9 mouse cellular contexts compared by ENCODE assay signal in genomic region chr8:95209924-95210323, GRCm38 (mm10). TPM values are rescaled to one million over a fixed set of nuclear protein-coding genes. Genes with fewer than 3 reads are reported as not detected.
DNase-seq lines count a peak whose midpoint lies in the region; ATAC-seq and TF ChIP-seq lines count a peak whose summit lies in the region.
"Had no signal": no experiment of that assay in that cellular context is flagged by ENCODE, and none has a peak within 500 bp of the region (broad histone marks: within the 10 kb centered on the region; RNA-seq: fewer than 3 reads in every experiment).

No protein-coding gene starts in this region.

- intact Hi-C loops in left cerebral cortex, postnatal 25 days (cut with DNase I): loop anchor here (5.0 to 10.0 kb wide), 2 partner anchors 75 to 258 kb away; no protein-coding TSS in a partner anchor
- intact Hi-C loops in left cerebral cortex, postnatal 4 days (cut with DNase I): loop anchor here (10.0 kb wide), 3 partner anchors 75 to 265 kb away; no protein-coding TSS in a partner anchor

- TF ChIP-seq CTCF in olfactory bulb, adult 2 months (IDR thresholded peaks at IDR 0.05; ENCODE audit: insufficient read depth, low read depth, low read length): no peak

- no peak overlapping the region for H3K27ac ChIP-seq in intestine, embryonic 16.5 days (ENCODE audit: low read length)
- H3K27ac ChIP-seq in olfactory bulb, adult 2 months (ENCODE audit: insufficient read depth, low read depth, low read length): peak overlapping the region; percentile 40
- H3K27ac ChIP-seq in midbrain, embryonic 10.5 days (replicated peaks): no peak overlapping the region
- H3K27ac ChIP-seq in forebrain, embryonic 16.5 days (ENCODE audit: low read length): no peak overlapping the region
- H3K27ac ChIP-seq in midbrain, embryonic 15.5 days: no peak overlapping the region
- H3K27ac ChIP-seq: hindbrain, embryonic 15.5 days had no signal

- DNase-seq in left cerebral cortex, postnatal 25 days (ENCODE audit: low spot score in 2 of 2): peak; percentile 11 to 17
- DNase-seq in left cerebral cortex, postnatal 4 days: no peak
- peak; percentile 56 for DNase-seq in adrenal gland, postnatal 25 days
- no peak for DNase-seq in midbrain, embryonic 10.5 days (ENCODE audit: low spot score)

- no peaks in the 10 kb centered on the region for H3K27me3 ChIP-seq in intestine, embryonic 16.5 days (replicated peaks; ENCODE audit: control insufficient read depth, insufficient read depth, low read length)
- no peaks in the 10 kb centered on the region for H3K27me3 ChIP-seq in midbrain, embryonic 10.5 days (ENCODE audit: low read depth, poor library complexity, severe bottlenecking)
- no peaks in the 10 kb centered on the region for H3K27me3 ChIP-seq in forebrain, embryonic 16.5 days (replicated peaks; ENCODE audit: control insufficient read depth, insufficient read depth, low read length)
- H3K27me3 ChIP-seq in midbrain, embryonic 15.5 days (replicated peaks): no peaks in the 10 kb centered on the region
- H3K27me3 ChIP-seq: hindbrain, embryonic 15.5 days had no signal

- no peak overlapping the region for H3K9ac ChIP-seq in intestine, embryonic 16.5 days (ENCODE audit: low read depth, low read length)
- no peak overlapping the region for H3K9ac ChIP-seq in forebrain, embryonic 16.5 days (replicated peaks; ENCODE audit: low read depth, low read length)
- H3K9ac ChIP-seq in midbrain, embryonic 15.5 days: no peak overlapping the region
- H3K9ac ChIP-seq: hindbrain, embryonic 15.5 days had no signal

- no peak overlapping the region for H3K4me2 ChIP-seq in intestine, embryonic 16.5 days (ENCODE audit: low read depth, low read length)
- no peak overlapping the region for H3K4me2 ChIP-seq in forebrain, embryonic 16.5 days (ENCODE audit: low read length)
- H3K4me2 ChIP-seq in midbrain, embryonic 15.5 days: no peak overlapping the region
- H3K4me2 ChIP-seq: hindbrain, embryonic 15.5 days had no signal

- no peaks in the 10 kb centered on the region for H3K9me3 ChIP-seq in intestine, embryonic 16.5 days (ENCODE audit: control insufficient read depth, low read length)
- H3K9me3 ChIP-seq in midbrain, embryonic 10.5 days (replicated peaks): no peaks in the 10 kb centered on the region
- H3K9me3 ChIP-seq in forebrain, embryonic 16.5 days (ENCODE audit: control insufficient read depth, low read length): no peaks in the 10 kb centered on the region
- H3K9me3 ChIP-seq in midbrain, embryonic 15.5 days: no peaks in the 10 kb centered on the region
- H3K9me3 ChIP-seq: hindbrain, embryonic 15.5 days had no signal

- ATAC-seq in intestine, embryonic 16.5 days: peak; percentile 46; the same call in 1 of the 2 replicates
- no peak for ATAC-seq in forebrain, embryonic 16.5 days
- ATAC-seq in midbrain, embryonic 15.5 days (replicated peaks): no peak

- no peak overlapping the region for H3K4me3 ChIP-seq in intestine, embryonic 16.5 days (ENCODE audit: low read length)
- no peak overlapping the region for H3K4me3 ChIP-seq in olfactory bulb, adult 2 months (ENCODE audit: insufficient read depth, low read depth, low read length)
- H3K4me3 ChIP-seq in midbrain, embryonic 10.5 days: no peak overlapping the region
- H3K4me3 ChIP-seq in forebrain, embryonic 16.5 days (replicated peaks; ENCODE audit: low read length): no peak overlapping the region
- no peak overlapping the region for H3K4me3 ChIP-seq in midbrain, embryonic 15.5 days
- H3K4me3 ChIP-seq: hindbrain, embryonic 15.5 days had no signal

- TF ChIP-seq POLR2A in olfactory bulb, adult 2 months (IDR thresholded peaks at IDR 0.05; ENCODE audit: insufficient read depth, low read depth, low read length): no peak

- WGBS in intestine, embryonic 16.5 days: 16% methylated on average over 11 of the region's 11 CpGs
- WGBS in olfactory bulb, adult 2 months: 13% methylated on average over 11 of the region's 11 CpGs
- WGBS in midbrain, embryonic 10.5 days: 86% methylated on average over 11 of the region's 11 CpGs
- WGBS in forebrain, embryonic 16.5 days: 56% methylated on average over 11 of the region's 11 CpGs
- 70% methylated on average over 11 of the region's 11 CpGs for WGBS in midbrain, embryonic 15.5 days

- 0 out of 2 replicates have a peak, but pooled peaks cover 2% of the 10 kb centered on the region for H3K4me1 ChIP-seq in intestine, embryonic 16.5 days (ENCODE audit: control insufficient read depth, insufficient read depth, low read length)
- H3K4me1 ChIP-seq in olfactory bulb, adult 2 months (ENCODE audit: control insufficient read depth, insufficient read depth, low read length): peaks cover 4% of the 10 kb centered on the region; the same call in 1 of the 2 replicates
- H3K4me1 ChIP-seq in midbrain, embryonic 10.5 days: peaks cover 3% of the 10 kb centered on the region; the same call in 1 of the 2 replicates
- H3K4me1 ChIP-seq in forebrain, embryonic 16.5 days (replicated peaks; ENCODE audit: control insufficient read depth, insufficient read depth, low read length): no peaks in the 10 kb centered on the region
- peaks cover 8% of the 10 kb centered on the region for H3K4me1 ChIP-seq in midbrain, embryonic 15.5 days

- H3K36me3 ChIP-seq in intestine, embryonic 16.5 days (ENCODE audit: control insufficient read depth, insufficient read depth, low read length): no peaks in the 10 kb centered on the region
- no peaks in the 10 kb centered on the region for H3K36me3 ChIP-seq in midbrain, embryonic 10.5 days
- no peaks in the 10 kb centered on the region for H3K36me3 ChIP-seq in forebrain, embryonic 16.5 days (ENCODE audit: control insufficient read depth, insufficient read depth)
- H3K36me3 ChIP-seq in midbrain, embryonic 15.5 days (replicated peaks): no peaks in the 10 kb centered on the region
- H3K36me3 ChIP-seq: hindbrain, embryonic 15.5 days had no signal

RNA-seq across cellular contexts. Expression of gene Kifc3, which starts 7.3 kb away (rescaled TPM):
- total RNA-seq in left cerebral cortex, postnatal 25 days (2021): 10 to 100 TPM; 52.6 to 53.0 TPM
- 10 to 100 TPM; 63.7 to 65.7 TPM for total RNA-seq in left cerebral cortex, postnatal 4 days (2021)
- 108 and 116 TPM in 2 replicates for total RNA-seq in adrenal gland, postnatal 25 days (2021)
- polyA plus RNA-seq in intestine, embryonic 16.5 days (2015; fragmentation: Nextera tagmentation; extraction: Ambion mirVana): 23.4 and 30.9 TPM in 2 replicates
- not detected in 2 replicates for polyA plus RNA-seq in olfactory bulb, adult 2 months (2012; ENCODE audit: insufficient read depth, insufficient read length, low replicate concordance, missing spikeins)
- 4.1 and 5.2 TPM in 2 replicates for polyA plus RNA-seq in midbrain, embryonic 10.5 days (2016; fragmentation: Nextera tagmentation; extraction: Ambion mirVana)
- 16.8 and 21.9 TPM in 2 replicates for polyA plus RNA-seq in forebrain, embryonic 16.5 days (2015; fragmentation: Nextera tagmentation; extraction: Ambion mirVana)
- polyA plus RNA-seq in midbrain, embryonic 15.5 days (2015; fragmentation: Nextera tagmentation; extraction: Ambion mirVana): 29.8 and 33.9 TPM in 2 replicates

Comparison
In these comparisons a context has a peak if more than half of its experiments do, and no peak if none do; other contexts are left out.
1. DNase-seq: peak in left cerebral cortex, postnatal 25 days (2 of 2) and adrenal gland, postnatal 25 days (single experiment); none in left cerebral cortex, postnatal 4 days (single experiment) and midbrain, embryonic 10.5 days (single experiment).